Mouse (Mus musculus) kidney, adult 8-10 months (tissue): ENCODE measurements around the gene Gabrg3.

Source experiments
- DNase-seq, 2 experiments: peaks; one replicate each; pipeline ENCODE4 v3.0.0; 2022

Gene Gabrg3

GRCm38 (mm10) chr7:57307337-57307736, 79.7 kb downstream of the Gabrg3 start:
- DNase-seq: no peak

GRCm38 (mm10) chr7:57296639-57297038, 90.3 kb downstream of the Gabrg3 start:
- DNase-seq: no peak

GRCm38 (mm10) chr7:57294127-57294526, 92.9 kb downstream of the Gabrg3 start:
- DNase-seq: no peak

- no peak for DNase-seq
Measured at GRCm38 (mm10) chr7:57293564-57293963, 93.4 kb downstream of the Gabrg3 start.

- no peak for DNase-seq
Measured at GRCm38 (mm10) chr7:57283186-57283585, 103.8 kb downstream of the Gabrg3 start.

GRCm38 (mm10) chr7:57278841-57279240, 108.1 kb downstream of the Gabrg3 start:
- no peak for DNase-seq

GRCm38 (mm10) chr7:57260201-57260600, 126.8 kb downstream of the Gabrg3 start:
- no peak for DNase-seq

- DNase-seq: no peak
Measured at GRCm38 (mm10) chr7:57258893-57259574, 128.0 kb downstream of the Gabrg3 start.

GRCm38 (mm10) chr7:57243981-57244380, 143.0 kb downstream of the Gabrg3 start:
- no peak for DNase-seq

- no peak for DNase-seq
Measured at GRCm38 (mm10) chr7:57214119-57214518, 172.9 kb downstream of the Gabrg3 start.

GRCm38 (mm10) chr7:57186015-57186414, 201.0 kb downstream of the Gabrg3 start:
- DNase-seq: no peak

GRCm38 (mm10) chr7:57175891-57176545, 211.0 kb downstream of the Gabrg3 start:
- DNase-seq: peak; percentile 3 to 19

GRCm38 (mm10) chr7:57166931-57167330, 220.1 kb downstream of the Gabrg3 start:
- DNase-seq: peak; percentile 22 to 50

GRCm38 (mm10) chr7:57158211-57158610, 228.8 kb downstream of the Gabrg3 start:
- DNase-seq: no peak

GRCm38 (mm10) chr7:57153743-57154142, 233.2 kb downstream of the Gabrg3 start:
- no peak for DNase-seq

- no peak for DNase-seq
Measured at GRCm38 (mm10) chr7:57150768-57151167, 236.2 kb downstream of the Gabrg3 start.

- DNase-seq: no peak
Measured at GRCm38 (mm10) chr7:57138072-57138704, 248.8 kb downstream of the Gabrg3 start.

- DNase-seq: no peak
Measured at GRCm38 (mm10) chr7:57133009-57133408, 254.0 kb downstream of the Gabrg3 start.

GRCm38 (mm10) chr7:57132471-57132870, 254.5 kb downstream of the Gabrg3 start:
- DNase-seq: no peak

GRCm38 (mm10) chr7:57100065-57100464, 286.9 kb downstream of the Gabrg3 start:
- DNase-seq: no peak

GRCm38 (mm10) chr7:57082071-57082470, 304.9 kb downstream of the Gabrg3 start:
- DNase-seq: no peak

- no peak for DNase-seq
Measured at GRCm38 (mm10) chr7:57071435-57072160, 315.4 kb downstream of the Gabrg3 start.

GRCm38 (mm10) chr7:57065398-57065797, 321.6 kb downstream of the Gabrg3 start:
- DNase-seq: no peak
